Mouse (Mus musculus): ENCODE data around the gene Pnpla5. TPM values are rescaled to one million over a fixed set of nuclear protein-coding genes. Genes with fewer than 3 reads are reported as not detected.

Pnpla5 gene
- polyA plus RNA-seq, 1 experiment from 2014 or later, result not detected

DNA sequence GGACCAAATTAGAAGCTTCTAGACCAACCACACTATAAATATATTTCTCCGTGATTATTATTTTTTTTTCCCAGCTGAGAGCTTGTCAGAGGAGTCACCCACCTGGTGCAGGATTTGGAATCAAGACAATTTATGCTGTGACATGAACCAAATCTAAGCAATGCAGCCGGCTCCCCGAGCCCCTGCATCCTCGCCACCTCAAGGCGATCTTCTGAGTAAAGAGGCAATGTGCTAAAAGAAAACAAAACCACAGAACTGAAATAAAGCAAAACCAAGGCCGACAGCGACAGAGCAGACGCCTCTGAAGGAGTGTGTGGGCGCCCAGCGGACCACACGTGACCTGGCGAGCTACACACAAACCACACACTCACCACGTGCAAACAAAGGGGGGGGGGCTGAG lies 44.3 kb downstream of the Pnpla5 start:
- H3K36me3 ChIP-seq (ENCODE audit: control insufficient read depth, insufficient read depth, low read length), result no peaks in the 10 kb centered on the region
- no peak for ATAC-seq (ENCODE audit: low FRiP score, low TSS enrichment)
- no peaks in the 10 kb centered on the region for H3K9me3 ChIP-seq (ENCODE audit: control insufficient read depth, low read length)
- H3K27me3 ChIP-seq (ENCODE audit: control insufficient read depth, insufficient read depth, low read length), result peaks cover 2% of the 10 kb centered on the region; the same call in 1 of the 2 replicates
- no peak overlapping the region for H3K4me2 ChIP-seq (replicated peaks; ENCODE audit: low read depth, low read length)
- 74% methylated on average over 13 of the region's 13 CpGs for WGBS
- H3K4me3 ChIP-seq (ENCODE audit: low read length), result no peak overlapping the region
- H3K27ac ChIP-seq (ENCODE audit: low read depth, low read length), result no peak overlapping the region
- H3K9ac ChIP-seq (ENCODE audit: low read depth, low read length), result no peak overlapping the region
- H3K4me1 ChIP-seq (ENCODE audit: control insufficient read depth, insufficient read depth, low read length), result no peaks in the 10 kb centered on the region

DNA sequence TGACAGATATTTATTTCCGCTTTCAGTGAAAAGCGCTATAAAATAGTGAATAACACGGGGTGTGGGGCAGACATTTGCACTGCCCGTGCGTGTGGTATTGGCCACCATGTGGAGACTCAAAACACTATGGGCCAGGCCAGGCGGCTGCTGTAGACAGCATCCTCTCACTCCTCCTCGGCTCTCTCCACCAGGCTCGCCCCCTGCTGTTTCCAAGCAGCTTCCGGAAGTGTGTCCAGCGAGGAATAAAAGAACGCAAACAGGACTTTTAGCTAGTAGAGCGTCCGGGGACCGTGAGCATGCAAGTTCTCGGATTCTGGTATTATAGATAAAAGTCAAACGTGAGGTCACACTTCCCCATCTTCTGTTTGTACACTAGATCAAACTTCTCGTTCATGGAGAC lies 45.8 kb downstream of the Pnpla5 start:
- H3K27me3 ChIP-seq (ENCODE audit: control insufficient read depth, insufficient read depth, low read length), result peaks cover 8% of the 10 kb centered on the region; the same call in 1 of the 2 replicates
- no peak for ATAC-seq (ENCODE audit: low FRiP score, low TSS enrichment)
- 60% methylated on average over 17 of the region's 17 CpGs for WGBS
- no peak overlapping the region for H3K4me2 ChIP-seq (replicated peaks; ENCODE audit: low read depth, low read length)
- H3K9ac ChIP-seq (ENCODE audit: low read depth, low read length), result no peak overlapping the region
- no peak overlapping the region for H3K27ac ChIP-seq (ENCODE audit: low read depth, low read length)
- no peaks in the 10 kb centered on the region for H3K36me3 ChIP-seq (ENCODE audit: control insufficient read depth, insufficient read depth, low read length)
- H3K9me3 ChIP-seq (ENCODE audit: control insufficient read depth, low read length), result no peaks in the 10 kb centered on the region
- H3K4me1 ChIP-seq (ENCODE audit: control insufficient read depth, insufficient read depth, low read length), result no peaks in the 10 kb centered on the region
- H3K4me3 ChIP-seq (ENCODE audit: low read length), result no peak overlapping the region

DNA sequence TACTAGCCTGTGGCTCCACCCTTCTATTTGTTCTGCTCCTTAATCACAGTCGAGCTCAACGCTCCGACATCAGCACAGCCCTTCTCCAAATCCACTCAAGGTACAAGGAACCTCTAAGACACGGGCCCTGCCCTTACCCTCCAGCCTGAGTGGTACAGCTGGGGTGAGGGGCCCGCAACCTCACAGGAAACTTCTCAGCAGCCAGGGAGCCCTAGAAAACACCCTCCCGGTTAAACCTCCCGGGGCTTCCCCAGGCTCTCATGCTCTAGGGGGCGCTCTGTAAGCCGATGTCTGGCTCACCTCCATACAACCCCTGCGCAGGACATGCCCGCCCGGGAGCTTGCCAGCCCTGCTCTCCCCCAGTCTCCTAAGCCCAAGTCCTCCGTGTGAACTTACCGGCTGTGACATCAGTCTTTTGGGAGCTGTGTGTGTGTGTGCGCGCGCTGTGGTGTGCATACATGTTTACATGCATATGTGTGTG lies 48.2 kb downstream of the Pnpla5 start:
- no peaks in the 10 kb centered on the region for H3K36me3 ChIP-seq (ENCODE audit: control insufficient read depth, insufficient read depth, low read length)
- 15% methylated on average over 17 of the region's 17 CpGs for WGBS
- no peak overlapping the region for H3K27ac ChIP-seq (ENCODE audit: low read depth, low read length)
- H3K9me3 ChIP-seq (ENCODE audit: control insufficient read depth, low read length), result no peaks in the 10 kb centered on the region
- H3K4me2 ChIP-seq (replicated peaks; ENCODE audit: low read depth, low read length), result no peak overlapping the region
- no peak overlapping the region for H3K4me3 ChIP-seq (ENCODE audit: low read length)
- peaks cover 26% of the 10 kb centered on the region for H3K27me3 ChIP-seq (ENCODE audit: control insufficient read depth, insufficient read depth, low read length)
- no peak overlapping the region for H3K9ac ChIP-seq (ENCODE audit: low read depth, low read length)
- H3K4me1 ChIP-seq (ENCODE audit: control insufficient read depth, insufficient read depth, low read length), result peaks cover 3% of the 10 kb centered on the region; the same call in 1 of the 2 replicates
- no peak for ATAC-seq (ENCODE audit: low FRiP score, low TSS enrichment)

DNA sequence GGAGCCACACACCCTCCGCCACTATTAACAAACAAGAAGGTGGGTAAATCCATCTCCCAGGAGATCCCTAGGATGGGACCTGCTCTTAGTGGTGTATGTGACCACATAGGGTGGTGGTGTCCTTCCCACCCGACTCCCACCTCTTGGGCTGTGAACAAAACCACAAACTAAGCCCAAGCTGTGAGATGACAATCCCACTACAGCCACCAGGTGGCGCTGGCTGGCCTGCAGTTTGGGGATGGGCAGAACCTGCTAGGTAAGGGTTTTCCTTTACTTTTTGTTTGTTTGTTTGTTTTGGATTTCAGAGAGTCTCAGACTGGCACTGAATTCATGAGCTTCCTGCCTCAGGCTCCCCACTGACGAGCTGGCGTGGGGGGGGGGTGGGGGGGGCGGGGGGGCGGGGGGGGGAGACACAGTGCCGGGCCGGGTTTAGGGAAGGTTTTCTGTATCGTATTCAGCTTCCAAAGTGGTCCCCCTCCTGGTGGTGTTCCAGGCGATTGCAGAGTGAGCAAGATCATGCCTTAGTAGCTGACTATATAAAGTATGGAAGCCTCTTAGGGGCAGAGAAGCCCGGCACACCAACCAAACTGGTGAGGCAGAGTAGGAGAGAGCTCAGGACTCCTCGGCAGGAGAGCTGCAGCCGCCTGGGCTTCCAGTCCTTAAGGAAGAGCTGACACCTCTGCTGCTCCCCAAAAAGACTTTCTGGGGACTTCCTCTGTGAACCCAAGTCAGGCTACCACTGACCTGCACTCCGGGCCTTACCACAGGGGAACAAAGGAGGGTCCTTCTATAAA lies 48.9 kb downstream of the Pnpla5 start:
- H3K27ac ChIP-seq (ENCODE audit: low read depth, low read length), result no peak overlapping the region
- H3K4me1 ChIP-seq (ENCODE audit: control insufficient read depth, insufficient read depth, low read length), result peaks cover 4% of the 10 kb centered on the region; the same call in 1 of the 2 replicates
- no peaks in the 10 kb centered on the region for H3K9me3 ChIP-seq (ENCODE audit: control insufficient read depth, low read length)
- WGBS, result 17% methylated on average over 11 of the region's 15 CpGs
- peaks cover 33% of the 10 kb centered on the region for H3K27me3 ChIP-seq (ENCODE audit: control insufficient read depth, insufficient read depth, low read length)
- H3K36me3 ChIP-seq (ENCODE audit: control insufficient read depth, insufficient read depth, low read length), result no peaks in the 10 kb centered on the region
- no peak overlapping the region for H3K9ac ChIP-seq (ENCODE audit: low read depth, low read length)
- no peak for ATAC-seq (ENCODE audit: low FRiP score, low TSS enrichment)
- H3K4me3 ChIP-seq (ENCODE audit: low read length), result no peak overlapping the region
- H3K4me2 ChIP-seq (replicated peaks; ENCODE audit: low read depth, low read length), result no peak overlapping the region

DNA sequence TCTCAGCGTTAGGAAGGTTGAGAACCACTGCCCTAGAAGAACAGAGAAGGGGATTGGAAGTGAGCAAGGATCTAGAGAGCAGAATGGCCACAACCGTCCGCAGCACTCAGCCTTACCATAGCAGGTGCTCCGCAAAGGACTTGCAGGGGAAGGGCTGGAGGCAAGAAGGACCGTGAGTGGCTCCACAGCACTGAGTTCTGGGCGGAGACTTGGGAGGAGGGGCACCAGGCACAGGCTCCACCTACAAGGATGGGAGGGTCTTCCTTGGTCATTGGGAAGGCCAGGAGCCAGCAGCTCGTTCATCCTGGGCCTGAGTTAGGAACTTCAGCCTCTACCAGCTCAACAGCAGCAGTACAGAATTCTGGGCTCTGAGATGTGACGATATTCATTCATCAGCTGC lies 49.9 kb downstream of the Pnpla5 start:
- Histone ChIP-seq H3K4me1 (ENCODE audit: control insufficient read depth, insufficient read depth, low read length) (peaks cover 4% of the 10 kb centered on the region; the same call in 1 of the 2 replicates), H3K36me3 (ENCODE audit: control insufficient read depth, insufficient read depth, low read length) (no peaks in the 10 kb centered on the region), H3K4me2 (replicated peaks; ENCODE audit: low read depth, low read length) (no peak overlapping the region), H3K27ac (ENCODE audit: low read depth, low read length) (no peak overlapping the region), H3K27me3 (ENCODE audit: control insufficient read depth, insufficient read depth, low read length) (peaks cover 42% of the 10 kb centered on the region), H3K9me3 (ENCODE audit: control insufficient read depth, low read length) (no peaks in the 10 kb centered on the region), H3K9ac (ENCODE audit: low read depth, low read length) (no peak overlapping the region), H3K4me3 (ENCODE audit: low read length) (no peak overlapping the region)
- WGBS, result 24% methylated on average over 8 of the region's 8 CpGs
- no peak for ATAC-seq (ENCODE audit: low FRiP score, low TSS enrichment)

DNA sequence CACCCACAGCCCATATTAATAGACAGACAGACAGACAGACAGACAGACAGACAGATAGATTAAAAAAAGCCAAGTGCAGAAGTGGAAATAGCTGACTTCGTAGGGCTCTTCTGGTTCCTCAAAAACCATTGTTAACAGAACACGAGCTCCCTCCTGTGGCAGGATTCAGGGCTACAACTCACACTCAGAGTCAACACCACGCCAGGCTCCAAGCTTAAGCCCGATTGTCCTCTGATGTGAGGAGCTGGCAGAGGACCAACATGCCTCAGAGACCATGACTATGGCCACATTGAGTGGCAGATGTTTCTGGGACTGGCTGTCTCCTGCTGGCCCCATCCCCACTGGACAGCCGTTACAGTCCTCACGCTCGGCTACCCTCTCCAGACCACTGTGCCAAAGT lies 50.7 kb downstream of the Pnpla5 start:
- Histone ChIP-seq H3K4me3 (ENCODE audit: low read length) (no peak overlapping the region), H3K9ac (ENCODE audit: low read depth, low read length) (no peak overlapping the region), H3K9me3 (ENCODE audit: control insufficient read depth, low read length) (no peaks in the 10 kb centered on the region), H3K4me2 (replicated peaks; ENCODE audit: low read depth, low read length) (no peak overlapping the region), H3K27me3 (ENCODE audit: control insufficient read depth, insufficient read depth, low read length) (peaks cover 49% of the 10 kb centered on the region), H3K36me3 (ENCODE audit: control insufficient read depth, insufficient read depth, low read length) (no peaks in the 10 kb centered on the region), H3K27ac (ENCODE audit: low read depth, low read length) (no peak overlapping the region), H3K4me1 (ENCODE audit: control insufficient read depth, insufficient read depth, low read length) (peaks cover 4% of the 10 kb centered on the region; the same call in 1 of the 2 replicates)
- 35% methylated on average over 7 of the region's 7 CpGs for WGBS
- no peak for ATAC-seq (ENCODE audit: low FRiP score, low TSS enrichment)

DNA sequence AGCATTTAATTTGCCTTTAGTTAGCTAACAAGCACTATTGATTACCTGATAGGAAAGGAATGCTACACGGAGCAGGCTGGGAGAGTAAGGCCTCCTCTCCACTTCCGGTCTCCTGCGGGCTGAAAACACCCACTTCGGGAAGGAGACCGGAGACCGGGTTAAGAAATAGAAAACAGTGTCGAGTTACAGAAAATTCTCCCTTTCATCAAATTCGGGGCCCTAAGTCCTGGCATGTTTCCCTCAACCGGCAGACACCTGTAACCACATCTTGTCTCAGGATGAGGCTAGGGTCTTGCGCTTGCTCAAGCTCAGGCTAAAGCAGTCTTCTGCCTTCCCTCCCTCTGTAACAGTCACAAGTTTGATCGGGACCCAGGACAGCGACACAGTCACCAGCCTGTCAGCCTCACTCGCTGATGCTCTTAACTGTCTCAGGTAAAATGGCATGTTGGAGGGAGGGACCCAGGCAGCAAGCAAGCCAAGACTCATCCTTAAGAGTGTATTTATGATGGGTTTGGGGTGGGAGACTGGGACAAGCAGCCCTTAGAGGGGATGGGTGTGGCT lies 52.8 kb downstream of the Pnpla5 start:
- H3K36me3 ChIP-seq (ENCODE audit: control insufficient read depth, insufficient read depth, low read length), result no peaks in the 10 kb centered on the region
- peaks cover 4% of the 10 kb centered on the region; the same call in 1 of the 2 replicates for H3K9me3 ChIP-seq (ENCODE audit: control insufficient read depth, low read length)
- peak overlapping the region; percentile 10; the same call in 1 of the 2 replicates for H3K4me2 ChIP-seq (replicated peaks; ENCODE audit: low read depth, low read length)
- no peak overlapping the region for H3K9ac ChIP-seq (ENCODE audit: low read depth, low read length)
- H3K4me1 ChIP-seq (ENCODE audit: control insufficient read depth, insufficient read depth, low read length), result peaks cover 4% of the 10 kb centered on the region; the same call in 1 of the 2 replicates
- WGBS, result under 1% methylated on average over 13 of the region's 13 CpGs
- no peak overlapping the region for H3K27ac ChIP-seq (ENCODE audit: low read depth, low read length)
- H3K4me3 ChIP-seq (ENCODE audit: low read length), result no peak overlapping the region
- H3K27me3 ChIP-seq (ENCODE audit: control insufficient read depth, insufficient read depth, low read length), result peaks cover 56% of the 10 kb centered on the region
- ATAC-seq (ENCODE audit: low FRiP score, low TSS enrichment), result no peak

DNA sequence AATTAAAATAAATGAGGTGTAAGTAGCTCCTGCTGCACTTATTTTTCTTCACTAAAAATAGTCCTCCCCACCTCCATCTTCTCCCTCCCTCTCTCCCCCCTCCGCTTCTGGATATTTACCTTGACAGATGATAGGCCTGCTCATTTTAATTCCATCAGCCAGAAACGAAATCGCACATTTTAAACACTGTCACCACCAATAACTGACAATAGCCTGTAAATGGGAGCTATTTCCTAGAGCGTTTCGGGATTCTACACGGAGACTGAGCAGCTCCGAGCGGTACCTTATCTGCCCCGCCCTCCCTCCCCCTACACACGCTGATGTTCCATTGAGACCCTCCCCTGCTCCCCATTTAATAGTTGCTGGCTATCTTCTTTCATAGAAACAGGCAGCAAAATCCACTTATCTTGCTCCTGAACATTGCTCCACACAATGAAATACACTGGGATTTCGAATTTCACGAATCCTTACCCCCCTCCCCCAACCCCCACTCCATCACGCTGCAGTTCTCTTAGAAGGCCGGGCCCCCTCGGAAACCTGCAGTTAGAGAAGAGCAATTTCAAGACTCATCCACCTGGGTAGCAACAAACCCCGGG lies 53.4 kb downstream of the Pnpla5 start:
- 6% methylated on average over 16 of the region's 16 CpGs for WGBS

More for the DNA sequence above, 53.4 kb downstream of the Pnpla5 start:
- peak overlapping the region; percentile 10; the same call in 1 of the 2 replicates for H3K4me2 ChIP-seq (replicated peaks; ENCODE audit: low read depth, low read length)
- ATAC-seq (ENCODE audit: low FRiP score, low TSS enrichment), result no peak
- no peak overlapping the region for H3K9ac ChIP-seq (ENCODE audit: low read depth, low read length)
- H3K4me3 ChIP-seq (ENCODE audit: low read length), result no peak overlapping the region
- H3K27me3 ChIP-seq (ENCODE audit: control insufficient read depth, insufficient read depth, low read length), result peaks cover 62% of the 10 kb centered on the region
- peaks cover 8% of the 10 kb centered on the region; the same call in 1 of the 2 replicates for H3K4me1 ChIP-seq (ENCODE audit: control insufficient read depth, insufficient read depth, low read length)
- no peak overlapping the region for H3K27ac ChIP-seq (ENCODE audit: low read depth, low read length)
- H3K36me3 ChIP-seq (ENCODE audit: control insufficient read depth, insufficient read depth, low read length), result no peaks in the 10 kb centered on the region
- peaks cover 4% of the 10 kb centered on the region; the same call in 1 of the 2 replicates for H3K9me3 ChIP-seq (ENCODE audit: control insufficient read depth, low read length)
